ENCODE assay signal across 18 mouse cellular contexts in the genomic region with DNA sequence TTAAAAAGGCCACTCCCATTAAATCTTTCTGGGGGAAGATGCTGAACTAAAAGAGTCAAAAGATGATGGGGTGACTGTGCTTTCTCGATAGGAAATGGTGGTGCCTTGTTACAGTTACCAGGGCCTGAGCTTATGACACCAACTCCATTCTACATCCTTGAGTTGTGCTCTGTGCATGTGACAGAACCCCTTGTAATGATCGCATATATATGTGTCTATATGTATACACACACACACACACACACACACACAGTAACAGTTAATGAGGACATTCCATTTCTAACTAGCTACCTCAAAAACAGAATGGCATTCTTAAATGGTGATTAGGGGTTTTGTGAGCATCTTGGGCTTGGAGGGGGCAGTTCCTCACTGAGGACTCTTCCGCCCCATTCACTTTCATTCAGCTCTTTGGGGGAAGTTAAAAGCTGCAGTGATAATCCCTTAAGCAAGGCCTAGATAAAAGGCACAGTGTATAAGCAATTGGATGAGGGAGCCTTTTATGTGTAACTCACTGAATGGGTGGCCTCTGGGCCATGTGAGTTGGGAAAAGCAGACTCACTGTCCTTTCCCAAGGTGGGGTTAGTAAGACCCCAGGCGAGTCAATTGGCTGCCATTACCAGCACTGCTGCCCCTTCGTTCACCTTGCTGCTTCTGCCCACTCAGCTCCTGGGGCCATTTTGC.
DNase-seq lines count a peak whose midpoint lies in the region; ATAC-seq lines count a peak whose summit lies in the region.
"Had no signal": no experiment of that assay in that cellular context is flagged by ENCODE, and none has a peak within 500 bp of the region (broad histone marks: within the 10 kb centered on the region; RNA-seq: fewer than 3 reads in every experiment).

No protein-coding gene starts in this region.

- no peaks in the 10 kb centered on the region for H3K4me1 ChIP-seq in midbrain, embryonic 11.5 days (ENCODE audit: control insufficient read depth, insufficient read depth, low read length)
- peaks cover 9% of the 10 kb centered on the region for H3K4me1 ChIP-seq in midbrain, embryonic 10.5 days
- peaks cover 29% of the 10 kb centered on the region for H3K4me1 ChIP-seq in forebrain, embryonic 13.5 days
- no peaks in the 10 kb centered on the region for H3K4me1 ChIP-seq in neural tube, embryonic 15.5 days
- H3K4me1 ChIP-seq: embryonic facial prominence, embryonic 12.5 days; neural tube, embryonic 13.5 days had no signal

- no peak overlapping the region for H3K4me2 ChIP-seq in midbrain, embryonic 11.5 days
- H3K4me2 ChIP-seq in forebrain, embryonic 13.5 days, result 0 out of 2 replicates have a peak overlapping the region, but pooled peaks have one; percentile 25
- no peak overlapping the region for H3K4me2 ChIP-seq in neural tube, embryonic 15.5 days
- H3K4me2 ChIP-seq: embryonic facial prominence, embryonic 12.5 days; neural tube, embryonic 13.5 days had no signal

- H3K9me3 ChIP-seq in midbrain, embryonic 11.5 days (ENCODE audit: control insufficient read depth, low read length), result no peaks in the 10 kb centered on the region
- H3K9me3 ChIP-seq in midbrain, embryonic 10.5 days (replicated peaks), result no peaks in the 10 kb centered on the region
- no peaks in the 10 kb centered on the region for H3K9me3 ChIP-seq in forebrain, embryonic 13.5 days (replicated peaks)
- H3K9me3 ChIP-seq in neural tube, embryonic 15.5 days (replicated peaks), result no peaks in the 10 kb centered on the region
- H3K9me3 ChIP-seq: embryonic facial prominence, embryonic 12.5 days; neural tube, embryonic 13.5 days had no signal

- ATAC-seq in midbrain, embryonic 11.5 days (ENCODE audit: low FRiP score), result peak; percentile 50; the same call in 1 of the 2 replicates
- ATAC-seq in forebrain, embryonic 13.5 days, result peak; percentile 75
- ATAC-seq in neural tube, embryonic 15.5 days (ENCODE audit: low FRiP score), result peak; percentile 57
- no peak for ATAC-seq in CD4-positive, CD25-positive, alpha-beta regulatory T cell, adult 4 months
- ATAC-seq: lung, postnatal 0 days had no signal

- H3K9ac ChIP-seq in midbrain, embryonic 11.5 days (ENCODE audit: low read length), result no peak overlapping the region
- H3K9ac ChIP-seq in forebrain, embryonic 13.5 days, result no peak overlapping the region
- H3K9ac ChIP-seq in neural tube, embryonic 15.5 days (replicated peaks), result no peak overlapping the region
- H3K9ac ChIP-seq: embryonic facial prominence, embryonic 12.5 days; neural tube, embryonic 13.5 days had no signal

- H3K27me3 ChIP-seq in midbrain, embryonic 11.5 days (ENCODE audit: control insufficient read depth, insufficient read depth, low read length), result no peaks in the 10 kb centered on the region
- no peaks in the 10 kb centered on the region for H3K27me3 ChIP-seq in midbrain, embryonic 10.5 days (ENCODE audit: low read depth, poor library complexity, severe bottlenecking)
- no peaks in the 10 kb centered on the region for H3K27me3 ChIP-seq in forebrain, embryonic 13.5 days
- H3K27me3 ChIP-seq in neural tube, embryonic 15.5 days (replicated peaks), result no peaks in the 10 kb centered on the region
- H3K27me3 ChIP-seq: embryonic facial prominence, embryonic 12.5 days; neural tube, embryonic 13.5 days had no signal

- H3K27ac ChIP-seq in midbrain, embryonic 11.5 days (ENCODE audit: low read depth, low read length), result no peak overlapping the region
- H3K27ac ChIP-seq in midbrain, embryonic 10.5 days (replicated peaks), result no peak overlapping the region
- peak overlapping the region; percentile 19; the same call in 1 of the 2 replicates for H3K27ac ChIP-seq in forebrain, embryonic 13.5 days
- H3K27ac ChIP-seq in neural tube, embryonic 15.5 days (replicated peaks), result no peak overlapping the region
- H3K27ac ChIP-seq: embryonic facial prominence, embryonic 12.5 days; neural tube, embryonic 13.5 days; stomach, postnatal 0 days had no signal

- DNase-seq in midbrain, embryonic 11.5 days (ENCODE audit: low spot score, missing footprints), result no peak
- DNase-seq in midbrain, embryonic 10.5 days (ENCODE audit: low spot score), result no peak
- peak; percentile 20 for DNase-seq in gonadal fat pad, adult 2 months (ENCODE audit: low read depth)
- no peak for DNase-seq in lung, postnatal 4 days
- DNase-seq: adrenal gland, postnatal 10 days; cerebellum, adult 9-11 months; gastrocnemius, postnatal 10 days; kidney, adult 18-20 months; kidney, postnatal 14 days; liver had no signal

- WGBS in midbrain, embryonic 11.5 days, result 60% methylated on average over 5 of the region's 5 CpGs
- 55% methylated on average over 5 of the region's 5 CpGs for WGBS in midbrain, embryonic 10.5 days
- 32% methylated on average over 5 of the region's 5 CpGs for WGBS in forebrain, embryonic 13.5 days
- 83% methylated on average over 5 of the region's 5 CpGs for WGBS in neural tube, embryonic 15.5 days

- no peak overlapping the region for H3K4me3 ChIP-seq in midbrain, embryonic 11.5 days (ENCODE audit: low read depth, low read length)
- no peak overlapping the region for H3K4me3 ChIP-seq in midbrain, embryonic 10.5 days
- no peak overlapping the region for H3K4me3 ChIP-seq in forebrain, embryonic 13.5 days
- no peak overlapping the region for H3K4me3 ChIP-seq in neural tube, embryonic 15.5 days (replicated peaks)
- H3K4me3 ChIP-seq: embryonic facial prominence, embryonic 12.5 days; erythroblast, embryonic 14.5 days; neural tube, embryonic 13.5 days had no signal

- no peaks in the 10 kb centered on the region for H3K36me3 ChIP-seq in midbrain, embryonic 11.5 days (ENCODE audit: control insufficient read depth, insufficient read depth, low read length)
- H3K36me3 ChIP-seq in midbrain, embryonic 10.5 days, result no peaks in the 10 kb centered on the region
- H3K36me3 ChIP-seq in forebrain, embryonic 13.5 days (ENCODE audit: poor library complexity, severe bottlenecking), result no peaks in the 10 kb centered on the region
- no peaks in the 10 kb centered on the region for H3K36me3 ChIP-seq in neural tube, embryonic 15.5 days
- H3K36me3 ChIP-seq: embryonic facial prominence, embryonic 12.5 days; neural tube, embryonic 13.5 days had no signal
